Mouse (Mus musculus): ENCODE data around the gene Dll4.

The Dll4 gene

GRCm38 (mm10) chr2:119325568-119326143 lies at the start of gene Dll4:
Gene Dll4 (plus strand): TSS chr2:119325784.
- DNase-seq (ENCODE audit: extremely low read depth, low read depth), result peak; percentile 31

GRCm38 (mm10) chr2:119276926-119277325 lies 48.7 kb upstream of the Dll4 start:
- no peak for DNase-seq (ENCODE audit: extremely low read depth, low read depth)

- DNase-seq (ENCODE audit: extremely low read depth, low read depth), result no peak
These were observed 47.8 kb upstream of the Dll4 start for GRCm38 (mm10) chr2:119277810-119278209.

DNA sequence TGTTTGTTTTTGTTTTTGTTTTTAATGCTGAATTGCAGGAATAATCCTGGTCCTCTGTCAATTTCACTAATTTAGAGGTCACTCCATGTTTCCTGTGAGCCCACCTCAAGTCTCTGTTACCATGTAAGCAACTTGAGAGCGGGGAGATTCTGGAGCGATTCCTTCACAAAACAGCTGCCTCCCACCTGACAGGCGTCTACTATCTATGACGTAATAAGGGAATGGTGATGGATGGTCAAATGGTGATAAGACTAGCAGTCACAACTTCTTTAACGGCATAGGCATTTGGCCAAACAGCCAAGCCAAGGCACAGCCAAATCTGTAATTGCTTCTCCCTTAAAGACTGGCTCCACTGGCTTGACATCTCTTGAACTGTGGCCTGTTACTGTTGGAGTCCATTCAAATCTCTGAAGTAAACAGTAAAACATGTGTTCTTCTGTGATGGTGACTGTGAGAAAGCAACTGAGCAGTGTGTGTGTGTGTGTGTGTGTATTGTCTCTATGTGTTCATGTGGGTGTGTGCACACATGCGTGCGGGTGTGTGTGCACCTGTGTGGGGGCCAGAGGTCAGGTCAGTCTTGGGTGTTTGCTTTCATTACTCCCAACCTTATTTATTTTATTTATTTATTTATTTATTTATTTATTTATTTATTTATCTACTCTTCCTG lies 43.6 kb upstream of the Dll4 start:
- no peak for DNase-seq (ENCODE audit: extremely low read depth, low read depth)

GRCm38 (mm10) chr2:119287372-119287771 lies 38.2 kb upstream of the Dll4 start:
- no peak for DNase-seq (ENCODE audit: extremely low read depth, low read depth)

- peak; percentile 90 for DNase-seq (ENCODE audit: extremely low read depth, low read depth)
These were observed 37.2 kb upstream of the Dll4 start, which contains the start of gene Vps18 for GRCm38 (mm10) chr2:119288270-119288882. Gene Vps18 (plus strand): TSS chr2:119288740.

DNA sequence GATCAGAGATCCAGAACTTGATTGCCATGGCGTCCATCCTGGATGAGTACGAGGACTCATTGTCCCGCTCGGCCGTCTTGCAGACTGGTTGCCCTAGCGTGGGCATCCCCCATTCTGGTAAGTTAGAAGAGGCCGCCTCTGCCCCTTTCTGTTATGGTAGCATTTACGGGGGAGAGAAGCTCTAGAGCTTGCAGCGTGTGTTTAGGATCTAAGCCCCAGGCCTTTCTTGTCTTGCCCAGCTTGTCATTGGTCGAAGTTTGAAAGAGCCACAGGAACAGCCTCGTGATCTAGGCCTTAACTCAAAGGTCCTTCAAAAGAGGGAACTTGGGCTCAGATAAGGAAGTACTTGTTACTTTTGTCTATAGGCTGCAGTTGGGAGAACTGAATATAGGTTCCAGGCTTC lies 36.6 kb upstream of the Dll4 start:
- DNase-seq (ENCODE audit: extremely low read depth, low read depth), result peak; percentile 92

DNA sequence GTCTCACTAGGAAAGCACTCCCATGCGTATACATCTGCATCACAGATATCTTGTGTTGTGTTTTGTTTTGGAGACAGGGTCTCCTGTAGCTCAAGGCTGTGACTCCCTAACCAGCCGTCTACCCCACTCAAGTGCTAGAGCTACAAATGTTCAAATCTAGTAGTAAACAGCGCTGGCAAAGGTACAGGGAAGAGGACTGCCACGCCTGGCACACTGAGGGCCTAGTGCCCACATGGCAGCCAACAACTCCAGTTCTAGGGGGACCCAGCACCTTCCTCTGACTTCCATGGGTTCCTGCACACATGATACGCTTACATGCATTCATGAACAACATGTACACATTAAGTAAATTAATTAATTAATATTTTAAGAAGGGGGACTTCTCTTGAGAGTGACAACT lies 33.3 kb upstream of the Dll4 start:
- no peak for DNase-seq (ENCODE audit: extremely low read depth, low read depth)

DNA sequence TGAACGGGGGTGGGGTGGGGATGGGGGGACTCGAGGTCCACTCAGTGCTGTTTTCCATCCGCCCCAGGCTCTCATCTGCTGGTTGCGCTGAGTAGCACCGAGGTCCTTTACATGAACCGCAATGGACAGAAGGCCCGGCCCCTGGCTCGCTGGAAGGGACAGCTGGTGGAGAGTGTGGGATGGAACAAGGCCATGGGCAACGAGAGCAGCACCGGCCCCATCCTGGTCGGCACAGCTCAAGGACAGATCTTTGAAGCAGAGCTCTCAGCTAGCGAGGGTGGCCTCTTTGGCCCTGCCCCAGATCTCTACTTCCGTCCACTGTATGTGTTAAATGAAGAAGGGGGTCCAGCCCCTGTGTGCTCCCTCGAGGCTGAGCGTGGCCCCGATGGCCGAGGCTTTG lies 32.7 kb upstream of the Dll4 start:
- DNase-seq (ENCODE audit: extremely low read depth, low read depth), result no peak

GRCm38 (mm10) chr2:119293311-119293710 lies 32.3 kb upstream of the Dll4 start:
- no peak for DNase-seq (ENCODE audit: extremely low read depth, low read depth)

DNA sequence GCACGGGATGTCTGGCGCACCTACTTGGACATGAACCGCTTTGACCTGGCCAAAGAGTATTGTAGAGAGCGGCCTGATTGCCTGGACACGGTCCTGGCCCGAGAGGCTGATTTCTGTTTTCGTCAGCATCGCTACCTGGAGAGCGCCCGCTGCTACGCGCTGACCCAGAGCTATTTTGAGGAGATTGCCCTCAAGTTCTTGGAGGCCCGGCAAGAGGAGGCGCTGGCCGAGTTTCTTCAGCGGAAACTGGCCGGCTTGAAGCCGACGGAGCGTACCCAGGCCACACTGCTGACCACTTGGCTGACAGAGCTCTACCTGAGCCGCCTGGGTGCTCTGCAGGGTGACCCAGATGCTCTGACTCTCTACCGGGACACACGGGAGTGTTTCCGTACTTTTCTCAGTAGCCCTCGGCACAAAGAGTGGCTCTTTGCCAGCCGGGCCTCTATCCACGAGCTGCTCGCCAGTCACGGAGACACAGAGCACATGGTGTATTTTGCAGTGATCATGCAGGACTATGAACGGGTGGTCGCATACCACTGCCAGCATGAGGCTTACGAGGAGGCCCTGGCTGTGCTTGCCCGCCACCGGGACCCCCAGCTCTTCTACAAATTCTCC lies 31.7 kb upstream of the Dll4 start:
- DNase-seq (ENCODE audit: extremely low read depth, low read depth), result no peak

DNA sequence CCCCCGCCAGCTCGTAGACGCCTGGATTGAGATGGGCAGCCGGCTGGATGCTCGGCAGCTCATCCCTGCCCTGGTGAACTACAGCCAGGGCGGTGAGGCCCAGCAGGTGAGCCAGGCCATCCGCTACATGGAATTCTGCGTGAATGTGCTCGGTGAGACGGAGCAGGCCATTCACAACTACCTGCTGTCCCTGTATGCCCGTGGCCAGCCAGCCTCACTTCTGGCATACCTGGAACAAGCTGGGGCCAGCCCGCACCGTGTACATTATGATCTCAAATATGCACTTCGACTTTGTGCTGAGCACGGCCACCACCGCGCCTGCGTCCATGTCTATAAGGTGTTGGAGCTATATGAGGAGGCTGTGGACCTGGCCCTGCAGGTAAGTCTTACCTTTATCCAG lies 31.2 kb upstream of the Dll4 start:
- no peak for DNase-seq (ENCODE audit: extremely low read depth, low read depth)

DNA sequence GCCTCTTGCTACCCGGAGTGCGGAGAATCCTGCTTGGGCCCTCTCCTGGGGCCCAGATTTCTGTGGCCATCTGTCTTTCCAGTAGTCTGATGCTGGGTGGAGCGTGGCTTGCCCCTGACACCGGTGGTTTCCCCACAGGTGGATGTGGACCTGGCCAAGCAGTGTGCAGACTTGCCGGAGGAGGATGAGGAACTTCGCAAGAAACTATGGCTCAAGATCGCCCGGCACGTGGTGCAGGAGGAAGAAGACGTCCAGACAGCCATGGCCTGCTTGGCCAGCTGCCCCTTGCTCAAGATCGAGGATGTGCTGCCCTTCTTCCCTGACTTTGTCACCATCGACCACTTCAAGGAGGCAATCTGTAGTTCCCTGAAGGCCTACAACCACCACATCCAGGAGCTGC lies 28.8 kb upstream of the Dll4 start:
- no peak for DNase-seq (ENCODE audit: extremely low read depth, low read depth)

DNA sequence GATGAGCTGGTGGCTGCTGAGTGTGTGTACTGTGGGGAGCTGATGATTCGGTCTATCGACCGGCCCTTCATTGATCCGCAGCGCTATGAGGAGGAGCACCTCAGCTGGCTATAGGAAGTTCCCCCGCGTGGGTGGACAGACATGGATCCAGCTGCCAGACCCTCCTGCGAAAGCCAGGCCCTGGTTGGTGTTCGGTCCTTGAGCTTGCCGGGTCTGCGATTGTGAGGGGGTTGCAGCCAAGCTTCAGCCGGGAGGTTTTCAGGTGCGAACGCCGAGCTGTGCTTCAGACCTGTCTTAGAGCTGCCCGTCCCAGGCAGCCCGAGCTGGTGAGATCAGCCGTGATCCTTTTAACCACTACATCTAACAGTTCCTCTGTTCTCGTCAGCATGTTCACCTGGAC lies 28.1 kb upstream of the Dll4 start:
- DNase-seq (ENCODE audit: extremely low read depth, low read depth), result no peak

DNA sequence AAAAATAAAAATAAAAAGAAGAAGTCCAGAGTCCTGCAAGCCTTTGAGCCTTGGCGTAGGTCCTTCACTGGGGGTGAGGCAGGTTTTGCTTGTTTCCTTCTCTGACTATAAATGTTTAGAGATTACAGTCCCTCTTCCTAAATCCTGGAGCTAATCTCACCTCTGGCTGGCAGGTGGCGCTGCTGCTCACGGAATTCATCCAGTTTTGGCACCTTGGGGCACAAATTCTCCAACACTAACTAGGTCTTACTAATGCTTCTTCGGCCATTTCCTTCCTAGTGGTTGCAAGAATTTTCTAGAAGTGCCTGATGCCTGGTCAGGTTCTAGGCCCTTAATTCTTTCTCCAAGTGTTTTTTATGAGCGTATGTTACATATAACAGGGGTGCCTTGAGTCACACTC lies 27.3 kb upstream of the Dll4 start:
- DNase-seq (ENCODE audit: extremely low read depth, low read depth), result peak; percentile 28

- DNase-seq (ENCODE audit: extremely low read depth, low read depth), result no peak
These were observed 26.7 kb upstream of the Dll4 start for GRCm38 (mm10) chr2:119298839-119299238.

DNA sequence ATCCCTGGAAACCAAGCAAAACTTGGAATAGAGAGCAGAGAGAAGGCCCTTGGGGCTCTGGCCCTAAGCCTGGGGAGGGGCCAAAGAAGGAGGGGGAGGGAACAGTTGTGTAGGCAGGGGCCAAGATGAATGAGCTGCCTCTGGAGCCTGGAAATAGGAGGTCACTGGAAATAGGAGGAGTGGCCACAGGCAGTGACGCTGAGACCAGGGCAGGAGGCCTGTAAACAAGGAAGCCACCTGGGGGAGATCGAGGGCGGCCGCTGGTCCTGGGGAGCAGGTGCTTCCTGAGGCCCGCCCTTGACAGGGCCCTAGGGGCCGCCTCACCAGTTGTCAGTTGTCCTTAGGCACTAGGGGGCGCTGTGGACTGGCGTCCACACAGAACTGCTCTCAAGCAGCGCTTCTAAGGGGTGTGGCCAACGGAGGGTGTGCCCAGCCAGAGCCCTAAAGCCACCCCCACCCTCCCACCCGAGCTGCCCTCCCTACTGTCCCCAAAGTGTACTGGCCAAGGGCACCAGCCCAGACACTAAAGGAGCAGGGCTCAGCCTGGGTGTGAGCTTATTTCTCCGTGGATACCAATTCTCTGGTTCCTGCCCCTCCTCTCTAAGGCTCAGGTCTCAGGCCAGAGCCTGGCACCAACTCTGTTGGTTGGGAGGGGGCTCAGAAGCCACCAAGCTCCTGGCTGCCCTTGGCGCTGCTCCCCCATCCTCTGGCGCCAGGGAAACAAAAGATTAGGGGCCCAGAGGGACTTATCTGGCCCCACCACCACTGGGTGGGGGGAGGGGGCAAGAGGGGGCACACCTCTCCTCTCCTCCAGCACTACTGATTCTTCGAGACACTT lies 25.4 kb upstream of the Dll4 start:
- DNase-seq (ENCODE audit: extremely low read depth, low read depth), result peak; percentile 64

GRCm38 (mm10) chr2:119300819-119301493 lies 24.6 kb upstream of the Dll4 start:
- DNase-seq (ENCODE audit: extremely low read depth, low read depth), result no peak

DNA sequence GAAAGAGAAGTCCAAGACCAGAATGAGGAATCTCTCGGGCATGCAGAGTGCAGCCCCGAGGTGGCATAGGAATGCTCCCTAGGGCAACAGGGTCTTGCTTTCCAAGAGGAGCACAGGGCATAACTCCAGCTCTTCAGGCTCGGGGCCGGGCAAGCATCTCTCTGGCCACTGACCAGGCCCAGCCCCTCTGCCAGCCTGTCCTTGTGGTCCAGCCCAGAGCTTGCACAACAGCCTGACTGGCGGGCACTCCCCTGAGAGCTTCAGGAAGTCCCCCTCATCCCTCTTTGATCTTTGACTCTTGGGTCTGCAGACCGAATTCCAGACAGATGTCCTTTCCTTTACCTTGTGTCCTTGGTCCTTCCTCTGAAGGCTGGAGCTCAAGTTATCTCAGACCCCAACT lies 22.7 kb upstream of the Dll4 start:
- DNase-seq (ENCODE audit: extremely low read depth, low read depth), result no peak

GRCm38 (mm10) chr2:119304391-119304790 lies 21.2 kb upstream of the Dll4 start:
- DNase-seq (ENCODE audit: extremely low read depth, low read depth), result peak; percentile 48

- no peak for DNase-seq (ENCODE audit: extremely low read depth, low read depth)
These were observed 20.8 kb upstream of the Dll4 start for GRCm38 (mm10) chr2:119304798-119305208.
